Mouse (Mus musculus): ENCODE results near the gene Spint5. TPM values are rescaled to one million over a fixed set of nuclear protein-coding genes. Genes with fewer than 3 reads are reported as not detected.
"Not testable (repeated sequence)": the region's sequence is repeated elsewhere in the genome, so short reads cannot be mapped to it uniquely, and the experiment has no call there.

Spint5 gene
- polyA plus RNA-seq, 1 experiment, result not detected

DNA sequence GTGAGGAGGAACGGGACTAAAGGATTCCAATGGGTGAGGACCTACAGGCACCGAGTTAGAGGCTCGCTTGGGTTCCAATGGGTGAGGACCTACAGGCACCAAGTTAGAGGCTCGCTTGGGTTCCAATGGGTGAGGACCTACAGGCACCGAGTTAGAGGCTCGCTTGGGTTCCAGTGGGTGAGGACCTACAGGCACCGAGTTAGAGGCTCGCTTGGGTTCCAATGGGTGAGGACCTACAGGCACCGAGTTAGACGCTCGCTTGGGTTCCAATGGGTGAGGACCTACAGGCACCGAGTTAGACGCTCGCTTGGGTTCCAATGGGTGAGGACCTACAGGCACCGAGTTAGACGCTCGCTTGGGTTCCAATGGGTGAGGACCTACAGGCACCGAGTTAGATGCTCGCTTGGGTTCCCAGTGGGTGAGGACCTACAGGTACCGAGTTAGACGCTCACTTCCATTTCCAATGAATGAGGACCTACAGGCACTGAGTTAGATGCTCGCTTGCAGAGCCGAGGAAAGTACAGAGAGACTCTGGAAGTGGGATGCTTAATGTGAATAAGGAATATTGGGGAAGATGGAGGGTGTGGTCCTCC, 1.2 kb downstream of the Spint5 start:
- not testable (repeated sequence) for H3K27ac ChIP-seq (replicated peaks; ENCODE audit: low read depth, low read length); H3K4me1 ChIP-seq (ENCODE audit: control insufficient read depth, insufficient read depth, insufficient read length, low read length)

DNA sequence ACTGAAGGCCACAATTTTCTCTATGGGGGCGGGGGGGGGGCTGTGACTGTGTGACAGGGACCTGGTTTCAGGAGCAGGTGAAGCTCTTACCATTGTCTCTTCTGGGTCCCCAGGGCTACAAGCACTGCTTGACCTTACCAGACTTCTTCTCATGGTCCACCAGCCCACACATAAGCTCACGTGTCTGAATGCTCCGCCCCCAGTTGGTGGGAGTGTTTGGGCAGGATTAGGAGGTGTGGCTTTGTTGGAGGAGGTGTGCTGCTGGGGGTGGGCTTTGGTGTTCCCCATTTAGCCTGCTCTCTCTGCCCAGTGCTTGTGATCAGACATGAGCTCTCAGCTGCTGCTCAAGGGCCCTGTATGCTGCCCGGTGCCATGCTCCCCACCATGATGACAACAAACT, 8.2 kb downstream of the Spint5 start:
- H3K4me3 ChIP-seq (ENCODE audit: insufficient read depth, low read depth, low read length), result no peak overlapping the region
- no peak overlapping the region for H3K27ac ChIP-seq (replicated peaks; ENCODE audit: low read depth, low read length)
- H3K4me1 ChIP-seq (ENCODE audit: control insufficient read depth, insufficient read depth, insufficient read length, low read length), result no peaks in the 10 kb centered on the region

More for the DNA sequence above, 1.2 kb downstream of the Spint5 start:
- H3K4me3 ChIP-seq (ENCODE audit: insufficient read depth, low read depth, low read length), result not testable (repeated sequence)

DNA sequence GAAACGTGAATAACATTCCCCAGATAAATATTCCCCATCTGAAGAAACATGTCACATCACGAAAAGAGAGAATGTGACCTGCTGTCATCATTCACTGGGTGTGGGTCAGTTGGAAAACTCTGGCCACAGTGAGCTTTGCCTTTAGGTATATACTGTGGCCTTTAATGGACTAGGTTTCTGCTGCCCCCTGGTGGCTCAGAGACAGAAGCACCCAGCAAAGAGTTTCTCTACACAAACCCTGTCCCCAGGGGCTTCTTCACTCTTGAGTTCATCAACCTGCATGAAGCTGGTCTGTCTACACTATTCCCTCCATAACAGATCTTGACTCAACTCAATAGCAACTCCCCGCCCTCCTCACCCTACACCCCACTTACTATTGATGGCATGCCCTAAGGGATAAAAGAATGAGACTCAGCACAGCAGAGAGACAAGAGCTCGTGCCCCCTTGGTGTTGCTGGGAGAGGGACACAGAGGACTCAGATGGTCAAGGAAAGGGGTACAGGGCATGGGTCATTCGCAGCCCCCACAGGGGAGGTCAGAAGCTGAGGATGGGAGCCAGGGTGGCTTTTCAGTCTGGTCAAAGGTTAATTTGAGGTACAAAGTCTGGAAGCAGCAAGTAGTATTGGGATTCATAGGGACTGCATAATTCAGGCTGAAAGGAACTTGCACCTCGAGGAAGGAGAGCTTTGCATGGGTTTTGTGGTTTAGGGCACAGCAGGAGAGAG, 11.0 kb downstream of the Spint5 start:
- Histone ChIP-seq H3K4me1 (ENCODE audit: control insufficient read depth, insufficient read depth, insufficient read length, low read length) (no peaks in the 10 kb centered on the region), H3K27ac (replicated peaks; ENCODE audit: low read depth, low read length) (no peak overlapping the region), H3K4me3 (ENCODE audit: insufficient read depth, low read depth, low read length) (no peak overlapping the region)

GRCm38 (mm10) chr2:164731719-164732118, 16.6 kb downstream of the Spint5 start:
- no peak overlapping the region for H3K4me3 ChIP-seq (ENCODE audit: insufficient read depth, low read depth, low read length)
- H3K4me1 ChIP-seq (ENCODE audit: control insufficient read depth, insufficient read depth, insufficient read length, low read length), result no peaks in the 10 kb centered on the region
- no peak overlapping the region for H3K27ac ChIP-seq (replicated peaks; ENCODE audit: low read depth, low read length)

DNA sequence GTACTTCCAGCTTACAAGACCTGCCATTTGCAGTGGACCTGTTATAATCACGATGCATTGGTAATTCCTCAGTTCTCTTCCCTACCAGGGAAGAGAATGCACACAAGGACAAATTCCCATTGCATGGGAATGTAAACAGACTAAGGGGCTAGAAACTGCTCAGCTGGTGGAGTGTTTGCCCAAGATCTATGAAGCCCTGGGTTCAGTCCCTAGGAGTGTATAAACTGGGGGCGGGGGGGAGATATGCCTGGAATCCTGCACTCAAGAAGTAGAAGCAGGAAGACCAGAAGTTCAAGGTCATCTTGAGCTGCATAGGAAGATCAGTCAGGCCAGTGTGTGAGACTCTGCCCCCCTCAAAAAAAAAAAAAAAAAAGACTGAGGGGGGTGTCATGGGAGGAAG, 18.2 kb downstream of the Spint5 start:
- Histone ChIP-seq H3K4me1 (ENCODE audit: control insufficient read depth, insufficient read depth, insufficient read length, low read length) (no peaks in the 10 kb centered on the region), H3K27ac (replicated peaks; ENCODE audit: low read depth, low read length) (no peak overlapping the region), H3K4me3 (ENCODE audit: insufficient read depth, low read depth, low read length) (no peak overlapping the region)

DNA sequence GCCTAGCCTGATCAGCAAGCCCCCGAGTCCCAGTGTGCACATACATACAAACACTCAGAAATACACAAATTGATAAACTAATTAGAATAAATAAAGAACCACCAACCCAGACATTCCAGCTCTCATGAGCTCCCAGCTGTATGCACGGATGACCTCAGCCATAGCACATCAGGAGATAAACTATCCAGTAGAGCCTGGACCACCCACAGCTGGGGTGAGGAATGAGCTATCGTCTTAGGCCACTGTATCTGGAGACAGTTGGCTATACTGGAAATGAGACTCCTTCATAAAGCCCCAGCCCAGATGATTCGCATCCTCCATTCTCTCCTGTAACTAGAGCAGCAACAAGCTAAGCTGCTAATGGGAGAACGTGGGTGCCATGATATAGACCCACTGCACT, 19.7 kb downstream of the Spint5 start:
- Histone ChIP-seq H3K4me1 (ENCODE audit: control insufficient read depth, insufficient read depth, insufficient read length, low read length) (no peaks in the 10 kb centered on the region), H3K4me3 (ENCODE audit: insufficient read depth, low read depth, low read length) (no peak overlapping the region)

DNA sequence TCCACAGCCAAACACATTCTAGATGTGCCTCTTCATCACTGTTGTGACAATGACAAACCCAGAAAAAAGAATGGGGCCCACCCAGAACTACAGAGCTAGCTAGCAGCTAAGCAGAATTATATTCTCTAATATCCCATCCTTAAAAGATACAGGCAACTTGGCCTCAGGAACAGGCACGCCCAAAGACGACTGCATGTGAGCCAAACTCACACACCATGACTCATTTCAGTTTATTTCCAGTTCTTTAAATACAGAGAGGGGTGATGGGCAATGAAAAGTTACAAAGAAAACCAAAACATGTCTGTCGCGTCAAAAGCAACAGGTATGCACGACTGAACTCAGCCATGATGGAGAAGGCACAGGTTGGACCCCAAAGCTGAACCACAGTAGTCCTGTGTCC, 20.3 kb downstream of the Spint5 start:
- Histone ChIP-seq H3K4me3 (ENCODE audit: insufficient read depth, low read depth, low read length) (no peak overlapping the region), H3K4me1 (ENCODE audit: control insufficient read depth, insufficient read depth, insufficient read length, low read length) (no peaks in the 10 kb centered on the region), H3K27ac (replicated peaks; ENCODE audit: low read depth, low read length) (no peak overlapping the region)

More for the DNA sequence above, 19.7 kb downstream of the Spint5 start:
- no peak overlapping the region for H3K27ac ChIP-seq (replicated peaks; ENCODE audit: low read depth, low read length)

GRCm38 (mm10) chr2:164737377-164738090, 22.4 kb downstream of the Spint5 start:
- Histone ChIP-seq H3K4me1 (ENCODE audit: control insufficient read depth, insufficient read depth, insufficient read length, low read length) (no peaks in the 10 kb centered on the region), H3K4me3 (ENCODE audit: insufficient read depth, low read depth, low read length) (no peak overlapping the region), H3K27ac (replicated peaks; ENCODE audit: low read depth, low read length) (no peak overlapping the region)

DNA sequence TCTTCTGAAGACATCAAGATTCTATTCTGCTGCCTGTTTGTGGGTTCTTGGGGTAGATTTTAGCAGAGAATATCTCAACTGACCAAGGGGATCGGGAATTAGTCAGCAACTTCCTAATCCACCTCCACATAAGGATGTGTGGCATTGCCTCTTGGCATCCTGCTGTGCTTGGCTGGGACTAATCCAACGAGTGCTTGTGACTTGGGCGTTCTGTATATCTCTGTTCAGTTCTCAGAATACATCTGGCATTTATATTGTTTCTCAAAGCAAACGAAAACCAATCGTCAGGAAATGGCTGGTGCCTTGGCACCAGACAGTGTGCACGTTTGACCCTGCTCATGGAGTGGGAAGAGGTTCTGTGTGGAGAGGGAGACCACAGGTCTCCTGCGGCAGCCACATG, 24.8 kb downstream of the Spint5 start:
- Histone ChIP-seq H3K4me1 (ENCODE audit: control insufficient read depth, insufficient read depth, insufficient read length, low read length) (no peaks in the 10 kb centered on the region), H3K4me3 (ENCODE audit: insufficient read depth, low read depth, low read length) (no peak overlapping the region), H3K27ac (replicated peaks; ENCODE audit: low read depth, low read length) (no peak overlapping the region)

DNA sequence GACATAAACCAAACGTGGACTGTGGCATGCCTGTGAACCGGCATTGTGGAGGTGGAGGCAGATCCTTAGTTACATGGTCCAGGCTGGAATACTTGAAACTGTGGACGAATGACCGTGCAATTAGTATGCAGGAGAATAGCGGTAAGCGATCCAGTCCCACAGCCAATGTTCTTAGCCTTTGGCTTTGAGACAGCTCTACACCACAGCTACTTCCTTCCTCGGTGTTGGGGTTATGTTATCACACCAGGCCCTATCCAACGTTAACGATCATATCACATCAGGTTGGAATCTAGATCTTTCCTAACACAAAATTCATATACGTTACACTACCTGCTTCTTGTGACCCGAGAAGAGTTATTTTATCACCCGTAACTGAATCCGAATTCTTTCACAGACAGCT, 29.9 kb downstream of the Spint5 start:
- Histone ChIP-seq H3K4me3 (ENCODE audit: insufficient read depth, low read depth, low read length) (peak overlapping the region; percentile 95), H3K27ac (replicated peaks; ENCODE audit: low read depth, low read length) (no peak overlapping the region)

GRCm38 (mm10) chr2:164745843-164746479, 30.9 kb downstream of the Spint5 start, which contains the start of the genes Wfdc3 and Dnttip1:
Gene Wfdc3 (minus strand): TSS chr2:164745931.
Gene Dnttip1 (plus strand): TSS chr2:164745983.
- Histone ChIP-seq H3K4me1 (ENCODE audit: control insufficient read depth, insufficient read depth, insufficient read length, low read length) (peaks cover 4% of the 10 kb centered on the region; the same call in 1 of the 2 replicates), H3K4me3 (ENCODE audit: insufficient read depth, low read depth, low read length) (peak within 1 kb of the TSS; percentile 95), H3K27ac (replicated peaks; ENCODE audit: low read depth, low read length) (peak within 1 kb of the TSS; percentile 61; the same call in 1 of the 2 replicates)

More for the DNA sequence above, 29.9 kb downstream of the Spint5 start:
- peaks cover 4% of the 10 kb centered on the region; the same call in 1 of the 2 replicates for H3K4me1 ChIP-seq (ENCODE audit: control insufficient read depth, insufficient read depth, insufficient read length, low read length)

DNA sequence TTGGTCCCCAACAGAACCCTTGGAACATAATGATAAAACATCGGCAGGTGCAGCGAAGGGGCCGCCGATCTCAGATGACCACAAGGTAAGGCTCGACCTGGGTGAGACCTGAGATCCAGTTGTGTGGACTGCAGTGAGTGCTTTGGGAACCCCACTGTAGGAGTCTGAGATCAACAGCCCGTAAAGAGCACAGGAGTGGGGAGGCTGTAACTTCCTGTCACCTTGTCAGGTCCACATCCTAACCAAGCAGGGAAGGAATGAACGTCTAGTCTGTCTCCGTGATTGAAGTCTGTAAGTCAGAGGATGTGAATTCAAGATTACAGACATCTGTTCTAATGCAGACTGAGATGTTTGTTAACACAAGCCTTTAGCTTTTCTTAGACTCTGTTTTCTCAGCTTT, 31.6 kb downstream of the Spint5 start:
- H3K27ac ChIP-seq (replicated peaks; ENCODE audit: low read depth, low read length), result no peak overlapping the region
- H3K4me3 ChIP-seq (ENCODE audit: insufficient read depth, low read depth, low read length), result peak overlapping the region; percentile 95
- H3K4me1 ChIP-seq (ENCODE audit: control insufficient read depth, insufficient read depth, insufficient read length, low read length), result peaks cover 4% of the 10 kb centered on the region; the same call in 1 of the 2 replicates

GRCm38 (mm10) chr2:164748191-164748590, 33.1 kb downstream of the Spint5 start:
- H3K4me1 ChIP-seq (ENCODE audit: control insufficient read depth, insufficient read depth, insufficient read length, low read length), result peaks cover 4% of the 10 kb centered on the region; the same call in 1 of the 2 replicates
- no peak overlapping the region for H3K4me3 ChIP-seq (ENCODE audit: insufficient read depth, low read depth, low read length)
- H3K27ac ChIP-seq (replicated peaks; ENCODE audit: low read depth, low read length), result no peak overlapping the region

- peaks cover 4% of the 10 kb centered on the region; the same call in 1 of the 2 replicates for H3K4me1 ChIP-seq (ENCODE audit: control insufficient read depth, insufficient read depth, insufficient read length, low read length)
- H3K4me3 ChIP-seq (ENCODE audit: insufficient read depth, low read depth, low read length), result no peak overlapping the region
- no peak overlapping the region for H3K27ac ChIP-seq (replicated peaks; ENCODE audit: low read depth, low read length)
Observed at GRCm38 (mm10) chr2:164748991-164749390, 33.9 kb downstream of the Spint5 start.

- no peaks in the 10 kb centered on the region for H3K4me1 ChIP-seq (ENCODE audit: control insufficient read depth, insufficient read depth, insufficient read length, low read length)
- no peak overlapping the region for H3K27ac ChIP-seq (replicated peaks; ENCODE audit: low read depth, low read length)
- H3K4me3 ChIP-seq (ENCODE audit: insufficient read depth, low read depth, low read length), result no peak overlapping the region
Observed at GRCm38 (mm10) chr2:164752454-164752853, 37.3 kb downstream of the Spint5 start.
